Mouse (Mus musculus) activated CD4-positive, CD25-positive, alpha-beta regulatory T cell, adult 9 weeks (primary cell): ENCODE results near the gene Exosc3. TPM values are rescaled to one million over a fixed set of nuclear protein-coding genes. Genes with fewer than 3 reads are reported as not detected.

Experiments
- polyA plus RNA-seq: library from polyadenylated mRNA; unstranded; fragments of 100-300 nt; shearing (Covaris generic); gene quantifications from one replicate; pipeline ENCODE4 v1.2.1, GENCODE M21; 2017

Gene Exosc3
- polyA plus RNA-seq: 89.6 TPM

GRCm38 (mm10) chr4:45342286-45343155 lies at the start of gene Exosc3:
Exosc3 (minus strand) TSS chr4:45342732.

GRCm38 (mm10) chr4:45341669-45342249 lies 773 bp downstream of the Exosc3 start, which contains the start of gene Dcaf10:
Dcaf10 (plus strand) TSS chr4:45342101.

GRCm38 (mm10) chr4:45296662-45297564 lies 45.6 kb downstream of the Exosc3 start, which contains the start of gene Trmt10b:
Trmt10b (plus strand) TSS chr4:45297127.

Other genes starting within 250 kb of the Exosc3 start
- 169 TPM for gene Tomm5, start 234.6 kb downstream of the Exosc3 start, polyA plus RNA-seq
- not detected for gene Frmpd1, start 157.9 kb downstream of the Exosc3 start, polyA plus RNA-seq
- 18.9 TPM for gene Trmt10b, start 45.6 kb downstream of the Exosc3 start, polyA plus RNA-seq
- 1.3 TPM for gene Dcaf10, start 631 bp downstream of the Exosc3 start, polyA plus RNA-seq
- gene Slc25a51, start 66.0 kb upstream of the Exosc3 start, polyA plus RNA-seq: 33.8 TPM
- 0.34 TPM for gene Shb, start 189.7 kb upstream of the Exosc3 start, polyA plus RNA-seq